Comparison of ENCODE assay signal across 8 mouse cellular contexts in the genomic region with DNA sequence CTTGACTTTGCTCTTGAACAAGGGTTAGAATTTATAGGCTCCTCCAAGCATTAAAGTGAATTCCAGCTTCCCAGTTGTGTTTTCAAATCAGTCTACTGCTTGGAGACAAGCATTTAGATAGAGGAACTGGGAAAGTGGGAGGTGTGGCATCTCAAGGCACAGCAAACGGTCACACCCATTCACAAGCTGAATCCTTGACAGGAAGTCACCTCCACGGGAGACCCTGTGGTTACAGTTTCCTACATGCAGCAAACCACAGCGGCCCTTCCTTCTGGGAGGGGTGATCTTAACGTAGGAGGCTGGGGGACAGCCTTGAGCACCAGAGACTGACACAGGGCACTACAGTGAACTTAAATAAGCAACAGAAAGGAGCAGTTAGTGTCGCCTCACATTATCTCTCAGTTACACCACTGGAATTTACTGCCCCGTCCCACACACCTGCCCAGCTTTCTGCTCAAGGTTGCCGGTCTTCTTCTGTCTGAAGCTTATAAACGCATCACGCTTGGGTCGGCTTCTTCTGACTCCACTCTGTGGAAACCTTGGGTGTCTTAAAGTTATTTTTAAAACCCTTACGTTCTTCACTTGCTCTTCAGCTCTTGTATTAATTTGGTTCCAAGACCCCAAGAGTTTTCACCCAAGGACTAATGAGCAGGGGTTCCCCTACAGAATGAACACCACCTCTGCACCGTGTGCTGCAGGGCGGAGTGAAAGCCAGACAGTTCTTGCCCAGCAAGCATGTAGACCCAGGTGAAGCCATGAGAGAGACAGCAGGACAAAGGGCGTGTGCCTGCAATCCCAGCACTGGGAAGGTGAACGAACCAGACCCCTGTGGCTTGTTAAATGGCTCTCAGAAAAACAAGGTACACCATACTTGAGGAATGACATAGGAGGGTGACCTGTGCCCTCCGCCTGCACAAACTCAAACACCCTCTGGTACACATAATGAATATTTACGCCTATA.
DNase-seq lines count a peak whose midpoint lies in the region; ATAC-seq and TF ChIP-seq lines count a peak whose summit lies in the region.
"Had no signal": no experiment of that assay in that cellular context is flagged by ENCODE, and none has a peak within 500 bp of the region (broad histone marks: within the 10 kb centered on the region; RNA-seq: fewer than 3 reads in every experiment).

No protein-coding gene starts in this region.

- H3K36me3 ChIP-seq in testis, adult 2 months (ENCODE audit: control insufficient read depth, insufficient read depth, low read length) = no peaks in the 10 kb centered on the region
- H3K36me3 ChIP-seq in hindbrain, embryonic 12.5 days = no peaks in the 10 kb centered on the region

- no peak for TF ChIP-seq POLR2A in testis, adult 2 months (IDR thresholded peaks at IDR 0.05; ENCODE audit: control insufficient read depth, low read depth, low read length)

- WGBS in hindbrain, embryonic 12.5 days = 51% methylated on average over 17 of the region's 17 CpGs

- H3K4me2 ChIP-seq in hindbrain, embryonic 12.5 days (replicated peaks) = no peak overlapping the region

- H3K27ac ChIP-seq in testis, adult 2 months (ENCODE audit: control insufficient read depth, insufficient read depth, low read depth, low read length) = peak overlapping the region; percentile 46
- peak overlapping the region; percentile 76 for H3K27ac ChIP-seq in hindbrain, embryonic 12.5 days

- H3K27me3 ChIP-seq in testis, adult 2 months (ENCODE audit: control insufficient read depth, insufficient read depth, low read length) = no peaks in the 10 kb centered on the region
- no peaks in the 10 kb centered on the region for H3K27me3 ChIP-seq in hindbrain, embryonic 12.5 days
- H3K27me3 ChIP-seq: heart, embryonic 13.5 days had no signal

- peak; percentile 34; the same call in 1 of the 2 replicates for ATAC-seq in hindbrain, embryonic 12.5 days (ENCODE audit: low FRiP score)

- peaks cover 3% of the 10 kb centered on the region; the same call in 1 of the 2 replicates for H3K4me1 ChIP-seq in testis, adult 2 months (ENCODE audit: control insufficient read depth, insufficient read depth, low read length)
- H3K4me1 ChIP-seq in hindbrain, embryonic 12.5 days = peaks cover 23% of the 10 kb centered on the region

- H3K9ac ChIP-seq in hindbrain, embryonic 12.5 days = no peak overlapping the region

- TF ChIP-seq CTCF in testis, adult 2 months (IDR thresholded peaks at IDR 0.05; ENCODE audit: control insufficient read depth, insufficient read depth, insufficient replicate concordance, low read depth, low read length) = no peak

- H3K9me3 ChIP-seq in hindbrain, embryonic 12.5 days (replicated peaks) = no peaks in the 10 kb centered on the region

- no peak for DNase-seq in testis, postnatal 10 days (ENCODE audit: low spot score)
- DNase-seq in lung, postnatal 36 days = peak; percentile 69
- DNase-seq in ovary, postnatal 10 days (ENCODE audit: low spot score) = no peak
- DNase-seq in retina, postnatal 1 day = no peak
- no peak for DNase-seq in cerebellum, adult 11-12 months

- no peak overlapping the region for H3K4me3 ChIP-seq in testis, adult 2 months (ENCODE audit: control insufficient read depth, low read depth, low read length)
- H3K4me3 ChIP-seq in hindbrain, embryonic 12.5 days = no peak overlapping the region
- H3K4me3 ChIP-seq: heart, embryonic 13.5 days had no signal
